Mouse (Mus musculus): ENCODE measurements around the gene Lce1a2.

- TF ChIP-seq USF1 (IDR thresholded peaks at IDR 0.05; ENCODE audit: low read depth) (no peak), POLR2A (IDR thresholded peaks at IDR 0.05; ENCODE audit: insufficient read length, low read depth) (no peak), TCF3 (IDR thresholded peaks at IDR 0.05; ENCODE audit: insufficient read length, low read depth) (no peak)
Observed at GRCm38 (mm10) chr3:92648207-92648606, 21.9 kb downstream of the Lce1a2 start, which contains the start of gene Lce1a1.

Measured in myocyte (in vitro differentiated cells).